Mouse (Mus musculus) urinary bladder, postnatal 14 days (tissue): ENCODE data around the gene Nrxn2.

Experiments used
- DNase-seq: peaks from one replicate; pipeline ENCODE4 v3.0.0; 2021; ENCODE audit warnings: low spot score

Gene Nrxn2

DNA sequence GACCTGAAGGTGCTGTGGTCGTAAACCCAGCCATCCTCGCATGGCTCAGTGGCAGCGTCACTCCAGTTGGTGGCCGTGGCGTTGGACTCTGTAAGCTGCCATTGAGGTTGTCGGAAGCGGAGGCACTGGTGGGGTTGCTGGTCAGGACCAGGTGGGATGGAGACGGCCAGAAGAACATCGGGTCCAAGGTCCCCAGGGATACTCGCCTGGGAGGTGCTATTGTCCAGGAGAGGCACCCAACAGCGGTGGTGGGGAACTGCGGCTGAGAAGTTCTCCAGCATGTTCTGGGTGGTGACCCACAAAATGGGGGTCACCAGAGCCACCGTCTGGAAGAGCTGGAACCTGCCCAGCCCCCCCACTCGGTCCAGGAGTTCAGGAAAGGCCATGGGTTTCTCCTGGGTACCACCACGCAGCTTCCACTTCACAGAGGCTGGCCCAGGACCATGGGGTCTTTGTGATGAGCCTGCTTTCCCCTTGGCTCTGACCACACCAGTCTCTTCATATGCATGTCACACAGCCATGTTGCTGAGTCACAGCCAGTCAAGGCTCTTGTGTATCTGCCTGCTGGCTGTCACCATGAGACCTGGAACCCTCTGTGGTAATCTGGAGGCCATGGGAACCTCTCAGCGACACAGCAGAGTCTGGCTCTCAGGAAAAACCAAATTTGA, 124.0 kb downstream of the Nrxn2 start, which contains the start of gene Slc22a12:
Gene Slc22a12, minus strand, starts transcription at position 666 of the 668 bp plus-strand sequence.
- DNase-seq: no peak

DNA sequence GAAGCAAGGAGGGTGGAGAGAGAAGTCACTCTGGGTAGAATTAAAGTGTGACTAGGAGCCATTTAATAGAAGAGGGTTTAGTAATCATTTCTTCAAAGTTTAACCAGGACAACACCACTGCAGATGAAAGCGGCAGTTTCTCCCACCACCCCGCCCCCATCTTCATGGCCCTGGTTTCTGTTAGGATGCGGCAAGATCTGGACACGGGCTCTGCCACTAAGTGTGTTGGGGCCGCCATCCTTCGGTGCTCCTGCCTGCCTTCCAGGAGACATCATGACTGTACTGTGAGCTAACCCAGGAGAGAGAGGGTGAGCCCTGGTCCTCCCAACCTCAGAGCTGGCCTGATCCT, 124.5 kb downstream of the Nrxn2 start:
- DNase-seq: no peak

DNA sequence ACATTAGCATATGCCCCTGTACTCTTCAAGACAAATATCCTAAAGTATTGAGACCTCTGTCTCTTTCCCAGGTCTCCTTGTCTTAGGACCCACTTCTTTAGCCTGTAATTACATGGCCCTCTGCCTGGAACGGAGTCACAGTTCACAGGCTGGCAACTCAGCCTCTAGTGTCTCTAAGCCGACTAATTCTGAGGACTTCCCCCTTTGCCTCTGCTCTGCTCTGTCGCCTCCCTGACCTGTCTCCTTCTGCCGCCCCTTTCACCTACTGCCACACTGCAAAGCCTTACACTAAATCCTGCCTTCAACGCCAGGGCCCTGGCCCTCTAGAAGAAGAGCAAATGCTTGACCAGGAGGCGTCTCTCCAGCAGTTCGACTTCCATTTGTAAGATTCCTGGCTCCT, 125.0 kb downstream of the Nrxn2 start:
- no peak for DNase-seq

DNA sequence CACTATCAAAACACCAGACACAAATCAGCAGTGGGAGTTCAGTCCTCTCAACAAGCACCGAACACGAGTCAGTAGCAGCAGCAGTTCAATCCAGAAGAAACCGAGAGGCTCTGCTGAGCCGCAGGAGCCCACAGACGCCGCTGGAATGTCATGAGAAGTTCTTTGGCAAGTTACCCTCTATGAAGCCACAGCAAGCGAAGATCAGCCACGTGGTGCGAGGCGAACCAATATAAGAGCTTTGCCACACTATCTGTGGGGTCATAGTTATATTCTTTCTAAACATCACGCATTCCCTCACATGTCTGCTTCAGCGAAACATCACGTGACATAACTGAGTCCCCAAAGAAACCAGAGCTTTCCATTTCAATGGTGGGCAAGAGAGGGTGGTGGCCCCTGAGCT, 126.2 kb downstream of the Nrxn2 start:
- no peak for DNase-seq

DNA sequence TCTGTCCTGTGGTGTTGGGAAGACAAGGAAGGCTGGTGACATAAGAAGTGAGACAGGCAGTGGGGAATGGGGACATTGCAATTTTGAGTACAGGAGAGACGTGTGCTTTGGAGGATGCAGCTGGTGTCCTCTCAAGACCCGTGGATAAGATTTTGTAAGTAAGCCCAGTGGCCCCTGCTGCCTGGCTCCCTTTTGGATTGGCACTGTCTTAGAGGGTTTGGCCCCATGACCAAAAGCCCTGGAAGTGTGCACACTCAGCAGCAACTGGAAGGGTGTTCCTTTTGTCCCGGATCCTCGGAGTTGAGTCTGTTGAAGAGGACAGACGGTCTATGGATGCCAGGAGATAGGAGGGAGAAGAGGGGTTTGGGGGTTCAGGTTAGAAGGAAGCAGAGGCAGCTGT, 127.0 kb downstream of the Nrxn2 start:
- DNase-seq: no peak

DNA sequence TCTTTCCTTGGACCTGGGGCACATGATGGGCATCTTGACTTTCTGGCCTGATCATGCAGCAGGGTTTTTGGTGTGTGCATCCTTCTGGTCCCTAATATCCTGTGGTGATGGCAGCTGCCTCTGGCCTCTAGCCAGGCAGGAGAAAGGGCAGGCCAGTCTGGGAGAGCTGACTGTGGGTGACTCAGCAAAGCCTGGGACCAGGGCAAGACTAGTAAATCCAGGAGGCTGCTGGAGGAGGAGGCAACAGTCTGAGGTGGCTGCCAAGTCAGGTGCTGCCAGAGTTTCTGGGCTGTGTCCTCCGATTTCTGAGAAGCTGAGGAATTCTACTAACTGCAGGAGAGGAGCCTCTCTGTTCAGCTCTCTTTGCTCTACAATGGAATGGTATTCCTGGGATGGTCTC, 127.6 kb downstream of the Nrxn2 start:
- DNase-seq: peak; percentile 26

DNA sequence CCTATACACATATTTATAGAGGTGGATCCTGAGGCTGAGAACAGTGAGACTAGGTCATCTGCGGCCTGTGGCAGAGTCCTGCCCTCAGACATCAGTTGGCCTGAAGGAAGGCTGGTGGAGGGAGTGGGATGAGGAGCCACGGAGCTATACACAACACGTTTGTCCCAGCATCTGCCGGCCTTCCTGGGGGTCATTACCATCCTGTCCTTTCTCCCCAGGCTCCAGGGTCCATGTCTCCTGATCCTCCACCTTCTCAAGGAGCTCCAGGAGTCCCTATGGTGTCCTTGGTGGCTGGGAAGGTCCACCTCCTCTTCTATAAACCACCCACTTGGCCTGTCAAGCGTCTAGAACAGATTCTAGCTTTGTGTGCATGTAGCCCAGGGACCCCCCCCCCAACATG, 129.3 kb downstream of the Nrxn2 start:
- no peak for DNase-seq

DNA sequence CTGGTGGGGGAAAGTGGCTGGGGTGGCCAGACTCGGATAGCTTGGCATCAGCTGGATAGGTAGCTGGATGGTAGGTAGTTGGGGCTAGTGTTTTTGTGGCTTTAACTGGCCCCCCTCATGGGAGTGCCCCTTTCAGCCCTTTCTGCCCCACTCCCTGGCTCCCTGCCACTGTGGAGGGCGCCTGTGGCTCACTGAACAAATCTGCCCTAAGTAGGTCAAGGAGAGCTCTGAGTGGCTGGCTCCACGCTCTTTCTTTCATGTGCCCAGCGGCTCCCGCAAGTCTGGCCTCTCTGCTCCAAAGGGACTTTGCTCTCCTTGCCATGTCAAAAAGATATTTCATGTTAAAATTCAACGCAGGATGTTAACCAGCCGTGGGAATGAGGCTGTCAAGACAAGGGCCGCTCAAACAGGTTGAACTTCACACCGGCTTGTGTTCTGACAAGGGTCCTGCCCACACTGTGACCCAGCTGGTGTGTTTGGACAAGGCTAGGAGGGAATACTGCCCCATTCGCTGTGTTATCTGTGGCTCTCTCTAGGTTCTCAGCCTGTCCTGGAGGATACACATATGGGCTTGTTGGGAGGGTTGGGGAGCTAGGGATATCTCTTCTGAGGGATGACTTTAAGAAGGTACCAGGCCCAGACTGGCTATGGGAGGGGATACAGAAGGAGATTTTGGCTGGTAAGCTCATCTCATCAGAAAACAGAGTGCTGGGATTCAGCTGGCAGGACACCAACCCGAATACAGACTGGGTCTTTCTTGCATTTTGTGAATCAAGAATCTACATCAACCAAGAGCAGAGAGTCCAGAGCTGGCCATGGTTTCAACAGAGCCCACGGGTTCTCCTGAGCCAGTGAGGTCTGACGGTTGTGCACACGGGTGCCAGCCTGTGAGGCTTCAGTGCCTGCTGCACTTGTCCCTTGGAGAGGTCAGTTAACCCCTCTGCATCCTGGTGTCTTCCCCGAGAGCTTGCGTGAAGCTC, 130.2 kb downstream of the Nrxn2 start:
- no peak for DNase-seq

DNA sequence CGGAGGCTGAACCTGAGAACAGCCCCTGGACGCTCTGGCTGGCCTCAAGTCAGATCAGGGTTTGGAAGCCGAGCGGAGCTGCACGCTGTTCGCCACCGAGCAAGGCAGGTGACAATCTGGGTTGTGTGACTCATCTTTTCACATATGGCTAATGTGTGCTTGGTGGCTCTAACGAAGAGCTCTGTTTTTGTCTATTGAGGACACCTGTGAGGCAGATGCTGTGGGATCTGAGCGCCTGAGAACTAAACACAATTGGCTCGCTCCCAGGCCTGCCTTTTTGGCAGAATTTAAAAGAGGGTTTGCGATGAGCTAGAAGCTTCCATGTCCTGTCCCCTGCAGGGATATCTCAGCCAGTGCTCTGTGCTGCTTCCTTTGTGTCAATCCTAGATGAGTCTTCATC, 131.0 kb downstream of the Nrxn2 start:
- no peak for DNase-seq

DNA sequence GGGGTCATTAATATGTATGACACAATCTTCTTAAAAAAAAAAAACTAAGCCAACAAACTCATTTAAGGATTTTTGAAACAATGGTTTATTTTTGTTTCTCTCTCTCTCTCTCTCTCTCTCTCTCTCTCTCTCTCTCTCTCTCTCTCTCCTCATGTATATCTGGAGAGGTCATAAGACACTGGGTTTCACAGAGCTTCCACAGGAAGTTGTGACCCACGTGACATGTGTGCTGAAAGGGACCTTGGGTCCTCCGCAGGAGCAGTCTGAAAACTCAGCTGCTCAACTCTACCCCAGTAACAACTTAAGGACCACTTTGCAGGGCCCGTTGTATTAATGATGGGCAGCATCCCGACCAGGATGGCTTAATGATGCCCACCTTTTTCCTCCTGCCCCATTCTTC, 132.7 kb downstream of the Nrxn2 start:
- DNase-seq: no peak

DNA sequence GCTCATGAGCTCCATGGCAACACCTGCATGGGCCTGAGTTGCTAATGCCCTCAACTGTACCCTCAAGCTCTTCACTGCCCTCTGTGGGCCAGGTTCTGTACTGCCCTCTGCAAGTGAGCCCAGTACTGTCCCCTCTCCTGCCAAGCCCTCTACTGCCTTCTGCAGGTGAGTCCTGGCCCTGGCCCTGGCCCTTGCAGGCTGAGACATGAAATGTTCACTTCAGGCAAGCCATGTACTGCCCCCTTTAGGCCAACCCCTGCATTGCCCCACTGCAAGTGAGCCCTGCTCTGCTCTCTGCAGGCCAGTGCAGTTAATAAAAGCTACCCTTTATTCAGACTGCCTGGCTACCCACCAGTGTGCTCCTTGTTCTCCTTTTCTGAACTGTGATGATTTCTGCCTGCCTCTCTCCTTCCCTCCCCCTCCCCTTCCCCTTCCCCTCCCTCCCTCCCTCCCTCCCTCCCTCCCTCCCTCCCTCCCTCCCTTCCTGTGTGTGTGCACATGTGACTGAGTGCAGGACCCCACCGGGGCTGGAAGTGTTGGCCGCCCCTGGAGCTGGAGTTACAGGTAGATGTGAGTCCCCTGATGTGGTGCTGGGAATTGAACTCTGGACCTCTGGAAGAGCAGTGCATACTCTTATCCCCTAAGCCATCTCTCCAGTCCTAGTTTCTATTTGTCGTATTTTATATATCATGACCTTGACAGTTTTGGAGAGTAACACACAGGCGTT, 133.9 kb downstream of the Nrxn2 start:
- peak; percentile 76 for DNase-seq

DNA sequence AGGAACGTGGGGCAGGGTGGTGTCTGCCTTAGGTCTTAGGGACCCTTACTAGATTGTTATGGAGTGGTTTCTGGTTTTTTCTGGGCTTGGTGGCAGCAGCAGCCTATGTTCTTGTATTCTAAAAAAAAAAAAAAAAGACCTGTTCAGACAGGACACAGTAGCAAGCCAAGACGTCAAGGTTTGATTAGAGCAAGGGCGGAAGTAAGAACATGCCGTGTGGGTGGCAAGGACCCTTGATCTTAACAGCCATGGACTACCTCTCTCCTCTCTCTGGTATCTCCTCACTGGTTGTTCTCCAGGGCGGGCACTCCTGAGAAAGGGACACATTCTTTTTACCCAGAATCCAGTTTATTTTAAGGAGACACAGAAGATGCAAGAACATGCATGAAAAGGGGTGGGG, 134.6 kb downstream of the Nrxn2 start:
- DNase-seq: no peak

DNA sequence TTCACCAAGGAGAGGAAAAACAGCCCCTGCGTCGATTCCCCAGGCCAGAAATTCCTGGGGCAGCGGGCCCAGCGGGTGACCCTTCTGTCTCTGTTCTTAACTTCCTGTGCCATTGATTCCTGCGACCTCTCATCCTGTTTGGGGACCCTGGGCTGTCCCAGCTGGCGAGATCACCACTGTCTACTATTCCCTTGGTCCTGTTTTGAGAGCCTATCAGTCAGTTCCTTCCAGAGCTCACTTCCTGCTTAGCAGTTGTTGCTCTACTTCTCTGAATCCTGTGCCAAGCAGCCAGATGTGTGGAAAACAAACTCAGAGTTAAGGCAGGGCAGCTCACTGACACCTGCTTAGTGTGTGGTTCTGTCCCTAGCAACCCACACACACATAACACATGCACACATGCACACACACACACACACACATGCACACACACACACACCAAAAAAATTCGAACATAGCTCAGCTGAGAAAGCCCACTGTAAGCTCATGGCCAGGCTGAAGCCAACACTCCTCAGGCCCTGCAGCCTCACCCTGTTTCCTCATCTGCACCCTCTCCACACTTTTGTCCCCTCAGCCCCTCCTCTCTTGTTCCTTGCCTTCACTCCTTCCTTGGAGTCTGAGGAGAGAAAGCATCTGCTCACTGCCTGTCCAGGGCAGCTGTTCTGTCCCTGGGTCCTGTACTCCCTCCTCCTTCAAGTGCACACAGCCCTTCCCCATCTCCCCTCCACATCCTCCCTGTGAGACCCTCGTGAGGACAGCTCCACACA, 135.5 kb downstream of the Nrxn2 start:
- no peak for DNase-seq

DNA sequence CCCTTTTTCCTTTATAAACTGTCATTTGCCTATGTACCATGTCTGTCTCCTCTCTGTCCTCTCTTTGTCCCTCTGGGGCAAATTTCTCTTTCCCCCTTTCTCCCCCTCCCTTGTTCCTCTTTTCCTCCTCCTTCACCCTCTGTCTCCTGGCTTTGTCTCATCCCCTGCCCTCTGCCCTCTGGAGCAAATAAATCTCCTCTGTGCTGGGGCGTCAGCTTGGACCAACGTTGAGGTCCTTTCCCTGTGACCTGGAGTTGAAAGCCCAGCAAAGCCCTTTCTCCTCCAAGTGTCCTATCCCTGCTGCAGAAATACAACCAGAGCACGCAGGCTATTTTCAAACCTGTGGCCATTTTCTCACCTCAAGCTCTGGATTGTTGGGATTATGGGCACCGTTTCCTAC, 141.0 kb downstream of the Nrxn2 start:
- DNase-seq: no peak

DNA sequence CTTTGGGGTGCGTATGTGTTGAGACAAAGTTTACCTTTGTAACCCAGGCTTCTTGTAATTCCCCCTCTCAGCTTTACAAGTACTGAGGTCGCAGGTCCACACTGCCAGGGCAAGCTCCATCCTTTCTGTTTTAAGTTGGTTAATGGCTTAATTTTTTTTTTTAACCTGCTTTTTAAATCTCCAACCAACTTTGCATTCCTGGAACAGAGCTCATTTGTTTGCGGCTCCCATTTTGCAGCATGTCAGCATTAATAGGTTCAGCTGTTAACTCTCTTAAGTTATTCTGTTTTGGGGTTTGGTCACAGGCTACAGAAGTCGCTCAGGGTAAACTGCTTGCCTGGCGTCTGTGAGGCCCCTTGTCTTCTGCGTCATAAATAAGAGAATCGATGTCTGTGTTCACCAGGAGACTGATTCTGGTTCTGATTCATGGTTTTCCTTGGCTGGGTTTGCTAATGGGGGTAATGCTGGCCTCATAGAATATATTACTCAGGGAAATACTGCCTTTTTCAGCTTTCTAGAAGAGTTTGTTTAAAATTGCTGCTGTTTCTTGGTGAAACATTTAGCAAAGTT, 141.8 kb downstream of the Nrxn2 start:
- no peak for DNase-seq

DNA sequence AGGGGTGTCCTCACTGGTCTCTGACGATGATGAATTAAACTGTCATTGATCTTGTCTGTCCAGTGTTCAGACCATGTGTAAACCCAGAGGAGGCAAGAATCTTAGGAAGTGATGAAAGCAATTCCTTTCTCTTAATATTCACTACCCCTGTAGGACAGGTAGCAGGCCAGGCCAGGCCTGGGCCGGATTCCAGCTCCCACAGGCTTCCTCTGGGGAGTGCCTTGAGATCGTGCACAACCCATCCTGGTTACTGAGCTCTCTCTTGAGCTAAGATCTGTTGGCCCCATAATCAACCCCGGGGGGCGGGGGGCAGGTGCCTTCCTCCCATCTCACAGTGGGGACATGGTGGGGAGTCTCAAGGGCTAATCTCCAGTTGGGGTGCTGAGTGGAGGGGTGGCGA, 146.6 kb downstream of the Nrxn2 start:
- DNase-seq: no peak

DNA sequence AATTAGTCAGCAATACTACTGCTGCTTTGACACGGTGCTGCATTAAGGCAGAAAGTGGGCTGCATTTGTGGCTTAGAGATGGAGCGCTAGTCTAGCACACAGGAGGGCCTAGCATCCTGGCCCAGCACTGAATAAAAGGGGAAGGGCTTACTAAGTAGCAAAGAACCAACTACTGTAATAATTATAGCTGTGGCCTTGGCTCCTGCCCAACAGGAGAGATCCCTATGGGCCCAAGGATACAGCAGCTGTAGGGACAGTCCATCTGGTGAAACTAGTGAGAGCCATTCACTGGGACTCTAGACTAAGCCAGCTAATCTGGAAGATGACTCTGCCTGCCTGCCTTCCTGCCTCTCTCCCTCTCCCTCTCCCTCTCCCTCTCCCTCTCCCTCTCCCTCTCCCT, 147.9 kb downstream of the Nrxn2 start:
- DNase-seq: no peak

DNA sequence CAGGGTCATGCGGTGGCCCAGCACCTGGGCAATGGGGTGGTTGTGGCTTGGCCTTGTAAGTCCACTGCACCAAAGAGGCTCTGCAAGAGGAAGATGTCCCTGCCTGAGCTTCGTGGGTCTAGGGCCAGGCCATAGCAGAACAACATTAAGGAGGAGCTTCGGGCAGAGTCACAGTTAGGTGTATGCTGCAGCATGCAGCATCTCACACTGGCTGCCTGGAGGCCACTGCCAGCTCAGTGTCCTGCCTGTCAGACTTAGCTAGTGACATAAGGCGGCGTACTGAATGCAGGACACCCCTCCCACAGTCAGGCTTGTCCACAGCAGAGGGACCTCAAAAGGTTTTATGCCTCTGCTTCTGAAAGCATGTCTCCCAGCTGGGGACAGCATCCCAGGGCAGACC, 150.5 kb downstream of the Nrxn2 start:
- no peak for DNase-seq

DNA sequence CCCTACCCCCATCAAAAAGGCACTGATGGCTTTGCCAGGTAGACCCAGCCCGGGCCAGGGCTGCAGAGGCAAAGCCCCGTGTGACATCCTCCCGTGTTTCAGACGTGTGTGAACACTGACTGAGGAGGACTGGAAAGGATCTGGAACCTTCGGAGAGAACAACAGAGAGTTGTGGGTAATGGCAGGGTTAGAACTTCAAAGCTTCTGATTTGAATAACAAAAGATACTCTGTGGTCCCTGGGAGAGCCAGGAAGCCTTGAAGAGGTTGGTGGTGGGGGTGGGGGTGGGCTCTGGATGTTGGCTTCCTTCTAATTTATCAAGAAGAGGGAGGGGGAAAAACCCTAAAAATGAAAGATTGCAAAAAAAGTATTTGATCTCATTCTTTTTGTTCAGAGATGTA, 151.0 kb downstream of the Nrxn2 start:
- DNase-seq: no peak

DNA sequence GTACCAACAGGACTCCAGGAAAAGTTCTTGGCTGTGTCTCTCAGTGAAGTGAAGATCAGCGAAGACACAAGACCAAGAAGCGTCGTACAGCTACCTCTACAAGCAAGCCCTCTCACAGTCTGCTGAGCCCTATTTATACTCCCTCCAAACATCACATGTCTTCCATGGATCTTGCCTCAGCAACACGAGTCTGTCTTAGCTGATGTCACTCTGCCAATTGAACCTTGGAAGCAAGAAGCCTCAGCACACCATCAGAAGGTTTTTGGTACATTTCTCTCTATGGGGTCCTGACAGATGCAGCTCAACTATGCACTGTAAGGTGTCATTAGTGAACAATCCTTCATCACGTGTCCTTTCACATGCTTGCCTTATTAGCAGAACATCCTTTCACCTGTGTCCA, 152.9 kb downstream of the Nrxn2 start:
- no peak for DNase-seq

DNA sequence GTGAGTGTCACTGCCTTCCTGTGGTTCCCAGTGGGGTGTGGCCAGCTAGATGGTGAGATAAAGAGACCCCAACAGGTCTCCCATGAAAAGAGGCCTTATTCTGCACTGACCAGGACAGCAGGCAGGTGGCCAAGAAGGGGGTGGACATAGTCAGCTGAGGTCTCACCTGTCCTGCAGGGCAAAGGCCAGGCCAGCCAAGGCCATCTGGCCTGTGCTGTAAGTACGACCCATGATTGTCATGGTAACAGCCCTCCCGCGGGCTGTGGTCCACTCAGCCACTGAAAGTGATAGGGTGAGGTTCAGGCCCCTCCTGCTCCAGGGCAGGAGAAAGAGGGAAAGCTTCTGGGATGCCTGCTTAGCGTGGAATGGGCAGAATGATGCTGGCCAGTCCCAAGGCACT, 153.5 kb downstream of the Nrxn2 start:
- DNase-seq: no peak
